Mouse (Mus musculus) cerebellum, adult 2 months (tissue): ENCODE measurements around the gene Fam205c. TPM values are rescaled to one million over a fixed set of nuclear protein-coding genes. Genes with fewer than 3 reads are reported as not detected.

Experiments used
- DNase-seq, 2 experiments: peaks; one replicate each; pipeline ENCODE4 v3.0.0; 2021
- H3K27ac ChIP-seq: fragments of 200-500 bp; 2 replicates; pipeline ENCODE4 v1.5.1; 2012; ENCODE audit warnings: low read length, control low read depth, inconsistent platforms; ENCODE audit not compliant: insufficient read depth
- H3K27me3 ChIP-seq: fragments of 200-500 bp; 2 replicates; pipeline ENCODE4 v1.6.1; 2012; ENCODE audit warnings: inconsistent platforms, mild to moderate bottlenecking, low read length, moderate library complexity; ENCODE audit not compliant: control insufficient read depth, insufficient read depth
- H3K4me1 ChIP-seq: fragments of 200-500 bp; 2 replicates; pipeline ENCODE4 v1.6.1; 2011; ENCODE audit warnings: low read length; ENCODE audit not compliant: control insufficient read depth, insufficient read depth
- H3K4me3 ChIP-seq: fragments of 200-500 bp; replicated peaks from 2 replicates; pipeline ENCODE3; 2011; ENCODE audit warnings: mild to moderate bottlenecking, low read depth, low read length, control low read depth; ENCODE audit not compliant: insufficient read depth
- CTCF ChIP-seq: fragments of 200-500 bp; IDR thresholded peaks from 2 replicates; pipeline ENCODE4 v1.5.1; 2011; ENCODE audit warnings: low read depth, mild to moderate bottlenecking, control low read depth, low read length, moderate library complexity, borderline replicate concordance; ENCODE audit not compliant: insufficient read depth
- POLR2A ChIP-seq: fragments of 200-500 bp; IDR thresholded peaks from 2 replicates; pipeline ENCODE4 v1.6.1; 2011; ENCODE audit warnings: low read length, control low read depth, borderline replicate concordance; ENCODE audit not compliant: insufficient read depth
- WGBS: fragments of 180-500 bp; shearing (Covaris S2); methylation state at CpG from one replicate; pipeline ENCODE4 v1.1.7; 2018; 5-methylcytosine and 5-hydroxymethylcytosine counted together
- polyA plus RNA-seq: library from polyadenylated mRNA; depleted of rRNA; stranded (reverse); fragments of >200 nt; gene quantifications from 2 replicates; pipeline ENCODE4 v1.2.3, GENCODE M21; 2012; rRNA removed

Fam205c gene
- 0.10 TPM in 1 of 2 replicates, not detected in the other for polyA plus RNA-seq

- Histone ChIP-seq H3K27me3 (no peaks in the 10 kb centered on the region), H3K4me1 (no peaks in the 10 kb centered on the region), H3K4me3 (no peak within 1 kb of the TSS), H3K27ac (no peak within 1 kb of the TSS)
- 79% methylated on average over 7 of the region's 7 CpGs for WGBS
- TF ChIP-seq POLR2A (no peak), CTCF (no peak)
- DNase-seq = no peak
Observed at GRCm38 (mm10) chr4:42874134-42874533, at the start of gene Fam205c. Gene Fam205c (minus strand): TSS chr4:42874234.

GRCm38 (mm10) chr4:42922461-42922860 lies 48.4 kb upstream of the Fam205c start:
- 88% methylated on average over 8 of the region's 8 CpGs for WGBS
- TF ChIP-seq CTCF = no peak
- TF ChIP-seq POLR2A = no peak
- Histone ChIP-seq H3K27me3 (no peaks in the 10 kb centered on the region), H3K4me3 (no peak overlapping the region), H3K27ac (no peak overlapping the region), H3K4me1 (no peaks in the 10 kb centered on the region)
- DNase-seq = no peak

DNA sequence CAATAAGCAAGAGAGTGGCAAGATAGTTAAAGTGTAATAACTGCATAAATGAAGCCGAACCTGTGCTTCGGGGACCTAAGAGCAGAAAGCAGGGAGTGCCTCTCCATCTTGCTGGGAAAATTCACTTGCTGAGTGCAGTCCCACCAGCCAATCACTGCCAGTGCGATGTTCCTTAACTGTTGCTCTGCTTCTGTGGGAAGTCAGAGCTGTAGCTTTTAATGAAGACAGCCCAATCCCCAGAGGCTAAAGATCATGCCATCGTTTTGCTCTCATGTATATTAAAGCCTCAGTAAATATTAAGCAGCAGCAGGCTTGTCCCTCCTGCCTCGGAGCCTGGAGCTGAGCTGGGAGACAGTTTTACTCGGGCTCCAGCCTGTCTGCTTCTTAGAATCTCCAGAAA lies 48.0 kb upstream of the Fam205c start:
- no peak for DNase-seq
- WGBS = 66% methylated on average over 6 of the region's 6 CpGs
- no peak overlapping the region for H3K27ac ChIP-seq
- H3K4me1 ChIP-seq = no peaks in the 10 kb centered on the region
- no peak for TF ChIP-seq CTCF
- no peak for TF ChIP-seq POLR2A
- no peak overlapping the region for H3K4me3 ChIP-seq
- H3K27me3 ChIP-seq = no peaks in the 10 kb centered on the region

DNA sequence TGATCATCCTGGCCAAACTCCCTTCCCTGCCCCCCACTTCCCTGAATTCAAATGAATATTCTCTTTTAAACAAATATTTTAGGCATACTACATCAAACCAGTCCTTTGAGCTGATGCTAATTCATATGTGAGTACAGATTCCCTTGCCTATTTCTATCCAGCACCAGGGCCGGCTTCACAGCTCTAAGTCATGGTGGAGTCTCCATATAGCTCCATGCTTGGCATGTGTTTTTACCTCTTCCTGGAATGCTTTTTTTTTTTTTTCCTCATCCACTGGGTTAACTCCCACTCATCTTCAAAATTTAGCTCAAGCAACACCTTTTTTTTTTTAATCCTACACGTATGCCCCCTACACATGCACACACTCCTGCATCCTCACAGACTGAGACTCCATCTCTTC lies 47.5 kb upstream of the Fam205c start:
- no peak for DNase-seq
- Histone ChIP-seq H3K27ac (no peak overlapping the region), H3K27me3 (no peaks in the 10 kb centered on the region), H3K4me3 (no peak overlapping the region), H3K4me1 (no peaks in the 10 kb centered on the region)
- TF ChIP-seq POLR2A = no peak
- TF ChIP-seq CTCF = no peak
- WGBS = 79% methylated on average over 2 of the region's 2 CpGs

- Histone ChIP-seq H3K4me3 (no peak overlapping the region), H3K4me1 (no peaks in the 10 kb centered on the region), H3K27ac (no peak overlapping the region), H3K27me3 (no peaks in the 10 kb centered on the region)
- TF ChIP-seq POLR2A (no peak), CTCF (no peak)
- DNase-seq = no peak
- 80% methylated on average over 9 of the region's 9 CpGs for WGBS
Observed at GRCm38 (mm10) chr4:42920726-42921125, 46.7 kb upstream of the Fam205c start.

DNA sequence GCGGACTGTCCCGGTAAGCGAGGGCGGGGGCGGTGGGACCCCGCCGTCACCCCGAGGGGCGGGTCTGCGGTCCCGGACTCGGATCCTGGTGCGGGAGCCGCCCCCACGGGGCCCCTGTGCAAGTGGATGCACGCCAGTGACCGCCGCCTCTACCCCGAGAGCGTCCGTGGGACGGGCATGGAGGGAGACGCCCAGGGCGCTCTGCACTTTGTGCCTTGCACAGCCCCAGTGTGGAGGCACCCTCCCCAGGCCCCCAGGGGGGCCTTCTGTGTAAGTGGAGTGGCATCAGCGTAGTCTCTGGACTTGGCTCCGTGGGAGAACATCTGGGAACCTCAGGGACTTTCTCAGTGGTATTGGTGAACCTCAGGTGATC lies 43.4 kb upstream of the Fam205c start:
- DNase-seq = peak; percentile 15 to 43
- TF ChIP-seq POLR2A = no peak
- Histone ChIP-seq H3K27ac (no peak overlapping the region), H3K27me3 (no peaks in the 10 kb centered on the region), H3K4me3 (peak overlapping the region; percentile 49), H3K4me1 (no peaks in the 10 kb centered on the region)
- WGBS = 4% methylated on average over 26 of the region's 26 CpGs

GRCm38 (mm10) chr4:42916617-42917401 lies 42.8 kb upstream of the Fam205c start, which contains the start of gene Phf24:
Gene Phf24 (plus strand): TSS chr4:42916660.
- peak within 1 kb of the TSS; percentile 0; the same call in 1 of the 2 replicates for H3K27ac ChIP-seq
- no peaks in the 10 kb centered on the region for H3K4me1 ChIP-seq
- H3K4me3 ChIP-seq = peak within 1 kb of the TSS; percentile 50
- 5% methylated on average over 65 of the region's 90 CpGs for WGBS
- H3K27me3 ChIP-seq = no peaks in the 10 kb centered on the region
- TF ChIP-seq POLR2A = no peak
- no peak for TF ChIP-seq CTCF
- DNase-seq = peak; percentile 43 to 50

DNA sequence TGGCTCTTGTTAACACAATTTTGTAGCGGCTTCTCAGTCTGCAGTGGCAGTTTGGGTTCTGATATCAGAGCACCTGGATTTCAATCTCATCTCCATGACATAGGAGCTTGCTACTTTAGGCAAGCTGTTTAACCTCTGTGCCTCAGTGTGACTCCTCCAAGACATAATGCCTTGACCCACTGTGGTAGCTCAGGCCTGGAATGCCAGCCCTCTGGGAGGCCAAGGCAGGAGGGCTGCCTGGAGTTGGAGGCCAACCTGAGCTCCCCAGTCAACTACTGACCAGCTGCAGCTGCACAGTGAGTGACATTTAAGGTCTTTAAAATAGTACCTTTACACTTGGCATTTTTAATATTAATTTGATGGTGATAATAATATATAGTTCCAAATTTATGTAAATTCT lies 41.9 kb upstream of the Fam205c start:
- 96% methylated on average over 1 of the region's 1 CpGs for WGBS
- TF ChIP-seq CTCF = no peak
- no peak for TF ChIP-seq POLR2A
- no peaks in the 10 kb centered on the region for H3K4me1 ChIP-seq
- no peak for DNase-seq
- H3K4me3 ChIP-seq = no peak overlapping the region
- no peaks in the 10 kb centered on the region for H3K27me3 ChIP-seq
- no peak overlapping the region for H3K27ac ChIP-seq
